Mouse (Mus musculus) R1 (cell line): ENCODE results near the gene Prepl.

ENCODE experiments used
- DNase-seq: peaks from one replicate; pipeline ENCODE4 v3.0.0-alpha.2; 2018; ENCODE audit warnings: low read depth, low spot score

The Prepl gene

DNA sequence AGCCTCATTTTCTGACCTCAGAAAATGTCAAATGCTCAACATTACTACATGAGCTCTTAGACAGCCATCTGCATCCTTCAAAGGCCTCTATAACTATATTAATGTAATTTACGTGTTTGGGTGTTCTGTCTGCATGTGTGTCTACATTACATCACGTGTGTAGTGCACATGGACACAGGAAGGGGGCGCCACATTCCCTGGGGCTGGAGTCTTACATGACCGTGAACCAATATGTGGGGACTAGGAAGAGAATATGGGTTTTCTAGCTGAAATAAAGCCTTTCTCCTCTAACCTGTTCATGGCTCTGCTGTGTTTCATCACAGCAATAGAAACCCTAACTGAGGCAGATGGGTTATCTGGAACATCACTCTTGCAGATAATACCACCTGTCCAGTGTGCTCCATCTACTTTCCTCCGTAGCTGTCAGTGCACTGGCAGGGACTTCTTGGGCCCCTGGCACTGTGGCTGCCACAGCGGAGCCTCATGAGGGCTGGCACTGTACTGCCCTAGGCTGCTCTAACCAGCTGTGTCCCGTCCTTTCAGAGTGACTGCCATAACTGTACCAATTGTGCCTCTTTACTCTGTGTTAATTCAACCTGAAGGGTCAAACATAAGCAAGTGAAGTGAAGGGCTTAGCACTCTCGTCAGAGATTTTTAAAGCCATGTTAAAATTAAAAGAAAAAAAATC, 18.8 kb downstream of the Prepl start:
- no peak for DNase-seq

DNA sequence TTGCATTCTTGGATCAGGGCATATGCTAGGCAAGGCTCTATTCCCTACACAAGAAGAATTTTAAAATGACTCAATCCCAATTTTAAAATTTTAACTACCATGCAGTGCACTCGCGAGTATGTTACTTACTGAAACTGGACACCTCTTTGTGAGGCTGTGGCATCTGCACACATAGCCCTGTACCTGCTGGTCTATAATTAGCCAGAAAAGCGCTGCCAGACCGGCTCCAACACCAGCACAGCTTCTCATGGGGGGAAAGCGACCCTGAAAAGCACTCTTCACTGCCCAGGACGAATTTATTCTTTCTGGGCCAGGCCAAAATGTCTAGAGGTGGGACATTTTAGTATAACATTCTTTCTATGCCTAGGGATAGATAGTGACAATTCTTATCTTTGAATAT, 19.4 kb downstream of the Prepl start:
- DNase-seq = no peak

DNA sequence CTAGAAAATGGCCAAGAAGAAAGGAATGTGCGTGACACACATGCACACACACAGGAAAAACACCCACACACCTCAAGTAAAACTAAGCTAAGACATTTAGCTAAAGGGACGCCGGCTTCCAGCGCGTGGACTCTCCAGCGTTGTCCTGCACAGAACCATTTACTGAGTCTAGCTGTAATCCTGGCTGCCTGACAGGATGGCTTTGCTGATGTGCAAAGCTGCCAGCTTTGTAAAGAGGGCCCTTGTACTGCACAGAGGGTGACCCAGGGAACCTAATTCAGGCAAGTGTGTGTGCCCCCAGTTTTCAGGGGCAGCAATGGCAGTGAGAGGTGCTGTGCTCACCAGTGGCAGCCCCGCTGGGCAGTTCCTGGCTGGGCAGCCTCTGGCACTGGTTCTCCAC, 22.7 kb downstream of the Prepl start:
- DNase-seq = no peak

DNA sequence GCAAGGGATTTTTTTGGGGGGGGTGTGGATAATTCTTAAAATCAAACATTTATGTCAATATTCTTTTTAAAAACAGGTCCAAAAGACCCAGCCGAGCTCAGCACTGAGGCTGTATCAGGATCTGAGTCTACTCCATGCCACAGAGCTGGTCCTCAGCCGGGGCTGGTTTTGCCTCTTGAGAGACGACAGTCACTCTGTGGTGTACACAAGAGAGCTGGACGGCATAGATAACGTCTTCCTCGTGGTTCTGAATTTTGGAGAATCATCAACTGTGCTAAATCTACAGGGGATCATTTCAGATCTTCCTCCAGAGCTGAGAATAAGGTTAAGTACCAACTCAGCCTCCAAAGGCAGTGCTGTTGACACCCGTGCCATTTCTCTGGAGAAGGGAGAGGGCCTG, 26.5 kb downstream of the Prepl start:
- no peak for DNase-seq

DNA sequence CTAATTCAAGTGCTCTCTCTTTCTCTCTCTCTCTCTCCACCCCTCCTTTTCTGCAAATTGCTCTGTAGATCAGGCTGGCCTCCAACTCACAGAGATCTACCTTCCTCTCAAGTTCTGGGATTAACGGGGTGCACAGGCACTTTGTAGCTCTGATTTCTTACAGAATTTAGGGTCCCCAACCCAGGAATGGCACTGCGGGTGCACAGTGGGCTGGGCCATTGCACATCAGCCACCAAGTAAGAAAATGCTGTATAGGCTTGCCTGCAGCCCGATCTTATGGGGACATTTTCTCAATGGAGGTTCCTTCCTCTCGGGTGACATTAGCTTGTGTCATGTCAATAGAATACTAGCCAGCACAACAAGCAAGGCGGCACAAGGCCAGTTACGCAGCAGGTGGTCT, 30.9 kb downstream of the Prepl start:
- no peak for DNase-seq

DNA sequence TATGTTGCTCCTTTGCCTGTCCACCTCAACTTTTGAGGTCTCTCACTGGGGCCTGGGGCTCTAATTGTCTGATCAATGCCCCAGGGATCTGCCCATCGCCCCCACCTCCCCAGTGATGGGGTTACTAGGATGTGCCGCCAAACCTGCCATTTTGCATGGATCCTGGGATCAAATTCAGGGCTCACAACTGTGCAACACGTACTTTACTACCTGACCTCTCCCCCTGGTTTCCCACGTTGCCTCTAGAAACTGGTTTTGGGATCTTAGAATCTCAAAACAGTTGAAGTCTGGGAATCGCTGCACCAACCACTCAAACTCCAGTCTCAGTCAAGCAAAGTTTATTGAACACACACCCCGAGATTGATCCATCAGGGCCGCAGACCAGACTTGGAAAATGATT, 31.8 kb downstream of the Prepl start:
- no peak for DNase-seq

DNA sequence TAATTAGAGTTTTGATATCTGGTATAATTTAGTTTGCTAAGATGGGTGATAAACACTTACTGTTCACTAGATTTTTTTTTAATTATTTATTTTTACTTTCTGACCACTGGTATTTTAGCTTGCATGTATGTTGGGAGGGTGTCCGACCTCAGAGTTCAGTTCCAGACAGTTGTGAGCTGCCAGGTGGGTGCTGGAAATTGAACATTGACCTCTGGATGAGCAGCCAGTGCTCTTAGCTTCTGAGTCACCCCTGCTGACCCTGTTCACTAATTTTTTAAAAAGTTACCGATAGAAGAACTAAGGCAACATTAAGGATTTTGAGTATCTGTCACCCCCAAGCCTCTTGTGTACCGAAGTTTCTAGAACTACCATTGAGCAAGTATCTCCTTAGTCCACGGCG, 41.7 kb downstream of the Prepl start:
- DNase-seq = no peak

DNA sequence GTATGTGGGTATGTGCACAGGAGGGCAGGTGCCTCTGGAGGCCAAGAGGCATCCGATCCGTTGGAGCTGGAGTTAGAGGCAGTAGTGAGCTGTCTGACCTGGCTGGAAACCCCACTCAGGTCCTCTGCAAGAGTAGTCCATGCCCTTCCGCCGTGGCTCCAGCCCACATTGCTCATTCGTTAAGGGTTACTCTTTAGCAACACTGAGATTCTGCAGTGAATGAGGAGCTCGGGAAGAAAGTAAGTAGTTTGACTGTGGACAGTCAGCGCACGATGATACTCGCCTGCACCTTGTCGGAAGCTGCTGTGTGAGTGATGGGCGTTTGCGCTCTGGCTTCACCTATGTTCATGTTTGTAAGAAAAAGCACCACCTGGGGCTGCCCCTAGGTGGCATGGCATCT, 44.9 kb downstream of the Prepl start:
- no peak for DNase-seq

DNA sequence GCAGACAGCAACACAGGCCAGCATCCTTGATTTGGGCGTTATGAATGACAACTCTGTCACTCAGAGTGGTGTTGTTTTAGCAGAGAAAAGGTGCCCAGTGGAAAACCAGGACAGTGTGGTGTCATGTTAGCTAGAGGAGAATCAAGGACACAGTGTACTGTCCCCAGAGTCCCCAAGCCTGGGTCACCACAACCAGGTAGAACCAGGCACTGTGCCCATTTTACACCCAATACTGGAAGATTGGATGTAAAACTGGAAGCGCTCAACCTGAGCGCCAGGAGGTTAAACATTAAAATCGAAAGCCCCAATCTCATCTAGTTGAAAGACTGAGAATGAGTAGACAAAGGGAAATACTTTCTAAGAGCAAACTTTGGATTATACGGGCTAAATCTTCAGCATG, 45.6 kb downstream of the Prepl start:
- DNase-seq = no peak

DNA sequence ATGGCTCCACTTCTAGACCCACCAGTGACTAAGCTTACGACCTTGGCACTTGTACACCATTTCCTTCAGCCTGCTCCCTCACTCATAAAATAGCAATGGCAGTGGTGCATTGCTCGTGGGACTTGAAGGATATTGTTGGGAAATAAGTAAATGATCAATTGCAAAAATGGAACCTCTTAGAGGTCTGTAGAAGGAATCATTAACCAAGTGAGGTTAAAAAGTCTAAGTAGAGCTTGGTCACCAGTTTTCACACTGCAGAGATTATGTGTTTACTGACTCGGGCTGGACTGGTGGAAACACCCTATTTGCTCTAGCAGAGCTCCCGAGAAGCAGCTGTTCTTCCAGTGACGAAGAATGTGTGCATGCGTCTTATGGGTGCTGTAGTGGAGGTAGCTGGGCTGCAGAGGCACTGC, 46.6 kb downstream of the Prepl start:
- DNase-seq = no peak

DNA sequence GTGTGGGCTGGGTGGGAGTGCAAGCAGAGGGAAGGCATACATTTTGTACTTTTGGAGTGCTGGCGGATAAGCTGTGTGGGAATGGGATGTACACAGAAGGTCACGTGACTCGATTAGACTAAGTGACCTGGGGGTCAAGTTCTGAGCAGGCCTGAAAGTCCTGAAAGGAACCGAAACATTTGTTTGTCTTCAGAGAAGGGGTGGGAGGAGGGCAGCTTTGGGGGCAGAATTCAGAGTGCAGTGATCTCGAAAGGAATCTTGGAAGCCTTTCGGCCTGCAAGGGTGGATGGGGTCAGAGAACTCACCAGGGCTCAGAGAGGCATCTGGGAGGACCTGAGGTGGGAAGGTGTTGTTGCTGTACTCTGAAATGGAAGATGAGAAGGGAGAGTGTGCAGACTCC, 47.6 kb downstream of the Prepl start:
- no peak for DNase-seq

DNA sequence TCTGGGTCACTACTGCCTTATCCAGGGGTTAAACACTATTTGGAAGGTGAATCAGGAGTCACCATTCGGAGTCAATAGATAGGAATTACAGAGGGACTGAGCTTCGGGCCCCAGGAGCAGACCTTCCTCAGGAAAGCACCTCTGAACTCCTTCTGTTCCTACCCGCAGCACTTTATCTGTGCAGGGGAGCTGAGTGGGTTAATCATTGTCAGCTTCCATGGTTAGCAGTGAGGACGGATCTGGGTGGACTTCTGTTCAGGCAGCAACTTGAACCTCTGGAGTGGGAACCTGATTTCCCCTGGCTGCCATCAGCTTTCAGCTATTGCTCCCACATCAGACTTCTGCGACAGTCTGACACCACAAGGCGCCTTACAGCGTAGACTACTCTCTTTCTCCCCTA, 49.1 kb downstream of the Prepl start:
- no peak for DNase-seq

DNA sequence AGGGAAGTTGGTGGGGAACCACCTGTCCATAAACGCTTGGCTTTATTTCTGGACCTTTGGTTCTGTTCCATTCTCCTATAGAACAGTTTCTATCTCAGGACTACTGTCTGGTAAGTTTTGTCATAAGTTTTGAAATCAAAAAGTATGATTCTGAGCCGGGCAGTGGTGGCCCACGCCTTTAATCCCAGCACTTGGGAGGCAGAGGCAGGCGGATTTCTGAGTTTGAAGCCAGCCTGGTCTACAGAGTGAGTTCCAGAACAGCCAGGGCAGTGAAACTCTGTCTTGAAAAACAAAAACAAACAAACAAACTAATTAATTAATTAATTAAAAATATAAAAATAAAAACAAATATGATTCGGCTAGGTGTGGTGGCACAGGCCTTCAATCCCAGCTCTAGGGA, 51.3 kb downstream of the Prepl start:
- no peak for DNase-seq

DNA sequence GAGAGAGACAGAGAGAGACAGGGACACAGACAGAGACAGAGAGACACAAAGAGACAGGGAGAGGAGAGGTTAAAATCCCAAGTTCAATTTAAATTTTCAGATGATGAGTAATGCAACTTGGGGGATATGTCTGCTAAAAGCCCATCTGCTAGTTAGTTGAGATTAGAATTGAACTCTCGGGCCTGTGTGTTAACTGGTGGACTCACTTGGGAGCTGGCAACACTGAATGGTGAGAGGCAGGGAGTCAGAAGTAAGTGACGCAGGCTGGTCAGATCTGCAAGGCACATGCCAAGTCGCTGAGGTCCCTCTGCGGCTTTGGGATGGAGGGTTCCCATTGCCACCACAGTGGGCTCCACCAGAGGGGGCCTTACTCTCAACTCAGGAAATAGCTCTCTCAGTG, 51.7 kb downstream of the Prepl start:
- no peak for DNase-seq

DNA sequence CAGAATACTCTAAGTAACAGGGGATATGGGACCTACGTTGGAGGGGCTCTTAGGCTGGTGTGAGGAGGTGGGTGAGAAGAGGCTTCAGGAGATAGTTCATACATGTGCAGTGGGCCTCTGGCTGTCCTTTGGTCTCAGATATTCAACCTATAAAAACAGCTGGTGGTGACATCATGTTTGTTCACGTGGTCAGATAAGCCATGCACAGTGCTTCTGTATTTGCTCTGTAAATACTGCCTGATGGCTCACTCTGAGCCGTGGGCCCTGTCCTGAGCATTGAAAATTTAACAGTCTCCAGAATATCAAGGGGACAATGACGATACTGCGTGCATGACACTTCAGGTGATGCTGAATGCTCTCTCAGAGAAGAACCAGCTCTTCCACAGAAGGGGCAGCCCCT, 52.2 kb downstream of the Prepl start:
- no peak for DNase-seq

DNA sequence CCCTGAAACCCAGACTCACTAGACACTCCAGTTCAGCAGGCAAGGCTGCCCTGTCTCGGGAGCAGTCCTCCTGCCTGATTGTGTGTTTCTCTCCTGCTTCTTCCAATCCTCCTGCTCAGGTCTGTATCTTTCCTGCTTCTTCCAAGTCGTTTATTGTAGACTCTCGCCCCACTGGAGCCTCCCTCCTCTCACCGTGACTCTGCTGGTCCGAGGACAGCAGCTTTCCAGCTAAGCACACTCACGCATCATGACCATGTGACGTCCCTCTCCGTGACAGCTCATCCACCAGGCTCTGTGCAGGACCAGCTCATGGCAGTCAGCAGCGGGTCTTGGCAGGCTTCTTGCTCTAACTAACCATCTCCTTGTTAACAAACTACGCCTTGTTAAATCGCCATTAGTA, 56.0 kb downstream of the Prepl start:
- DNase-seq = no peak

DNA sequence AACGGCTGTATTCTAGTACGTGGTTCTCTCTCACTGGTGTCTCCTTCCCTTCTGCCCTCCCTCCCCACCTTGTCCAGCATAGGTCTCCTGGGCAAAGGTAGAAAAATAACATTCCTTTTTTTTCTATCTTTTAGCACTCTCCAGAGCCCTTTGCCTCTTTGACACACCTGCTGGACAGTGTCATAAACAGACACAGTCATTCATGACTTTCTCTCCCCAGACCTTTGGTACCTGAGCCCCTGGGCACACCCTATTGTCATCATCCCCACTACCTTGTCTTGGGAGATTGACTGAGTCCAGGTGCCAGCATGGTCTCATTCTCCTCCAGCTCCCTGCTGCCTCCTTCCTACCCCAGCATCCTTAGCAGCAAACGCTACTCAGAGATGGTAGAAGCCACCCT, 57.0 kb downstream of the Prepl start:
- DNase-seq = no peak

DNA sequence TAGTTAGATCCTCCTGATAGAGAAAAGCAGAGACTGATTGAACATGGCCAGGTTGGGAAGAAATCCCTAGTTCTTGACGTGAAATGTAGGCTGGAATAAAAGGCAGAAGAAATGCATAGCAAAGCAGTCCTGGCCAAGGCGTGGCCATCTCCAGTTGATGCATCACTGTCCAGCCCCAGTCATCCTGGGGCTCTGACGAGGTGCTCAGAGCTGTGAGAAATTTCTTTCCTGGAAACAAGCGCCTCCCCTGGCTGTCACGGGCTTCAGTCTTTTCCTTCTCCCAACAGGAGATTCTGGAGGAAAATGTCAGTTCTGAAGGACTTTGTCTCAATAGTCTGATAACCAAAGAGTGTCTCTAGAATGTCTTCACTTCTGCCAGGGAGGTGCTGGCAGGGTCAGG, 59.4 kb downstream of the Prepl start:
- DNase-seq = no peak

DNA sequence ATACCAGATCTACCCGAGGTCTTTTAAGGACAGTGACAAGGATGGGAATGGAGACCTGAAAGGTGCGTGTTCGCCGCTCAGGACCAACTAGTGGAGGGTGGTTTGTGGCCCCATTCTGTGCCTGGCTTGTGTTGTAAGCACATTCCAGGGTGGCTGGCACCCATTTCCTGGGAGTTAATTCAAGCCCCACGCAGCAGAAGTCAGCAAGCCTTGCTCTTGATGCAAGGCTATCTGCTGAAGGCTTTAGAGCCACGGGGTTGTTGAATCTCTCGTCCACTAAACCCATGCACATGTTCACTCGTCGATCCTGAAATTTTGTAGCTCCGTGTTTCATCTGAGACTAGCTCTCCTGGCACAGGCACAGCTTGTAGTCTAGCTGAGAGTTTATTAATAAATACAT, 61.2 kb downstream of the Prepl start:
- DNase-seq = no peak

DNA sequence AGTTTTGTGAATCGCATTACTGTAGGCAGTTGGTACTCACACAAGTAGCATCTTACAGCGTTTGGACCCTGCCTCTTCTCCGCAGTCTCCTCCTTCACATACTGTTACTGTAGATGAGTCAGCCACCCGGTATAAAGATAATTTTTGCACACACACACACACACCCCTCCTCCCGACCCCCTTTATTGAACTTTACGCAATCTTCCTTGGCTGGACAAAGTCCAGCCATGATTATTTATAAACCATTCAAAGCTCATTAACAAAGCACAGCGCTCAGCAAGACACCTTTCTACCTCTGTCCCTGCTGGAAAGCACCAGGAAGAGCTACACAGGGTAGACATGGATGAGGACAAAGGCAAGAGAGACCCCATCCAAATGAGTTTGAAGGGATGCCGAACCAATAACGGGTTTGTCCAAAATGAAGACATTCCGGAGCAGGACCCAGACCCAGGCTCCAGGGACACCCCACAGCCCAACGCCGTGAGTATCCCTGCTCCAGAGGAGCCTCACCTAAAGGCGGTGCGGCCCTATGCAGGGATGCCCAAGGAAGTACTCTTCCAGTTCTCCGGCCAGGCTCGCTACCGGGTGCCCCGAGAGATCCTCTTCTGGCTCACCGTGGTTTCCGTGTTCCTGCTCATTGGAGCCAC, 61.8 kb downstream of the Prepl start, which contains the start of gene Slc3a1:
TSS of gene Slc3a1 (plus strand) at position 284 of the 647 bp plus-strand sequence.
- DNase-seq = no peak

DNA sequence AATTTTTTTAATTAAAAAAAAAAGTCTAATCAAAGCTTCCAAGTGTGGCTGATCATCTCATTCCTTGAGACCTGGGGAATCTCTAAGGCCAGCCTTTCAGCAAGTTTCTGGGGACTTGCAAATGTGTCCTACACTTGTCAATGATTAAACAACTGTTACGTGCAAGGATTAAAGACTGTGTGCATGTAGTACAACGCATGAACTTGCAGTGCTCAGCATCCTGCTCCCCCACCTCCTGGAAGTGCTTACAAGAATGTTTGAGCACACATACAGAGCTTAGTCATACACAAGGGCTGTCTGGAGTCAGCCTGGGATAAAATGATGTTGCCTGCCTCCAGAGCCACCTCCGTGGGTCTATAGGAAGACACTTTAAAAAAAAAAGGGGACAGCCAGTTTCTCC, 62.8 kb downstream of the Prepl start:
- DNase-seq = no peak

DNA sequence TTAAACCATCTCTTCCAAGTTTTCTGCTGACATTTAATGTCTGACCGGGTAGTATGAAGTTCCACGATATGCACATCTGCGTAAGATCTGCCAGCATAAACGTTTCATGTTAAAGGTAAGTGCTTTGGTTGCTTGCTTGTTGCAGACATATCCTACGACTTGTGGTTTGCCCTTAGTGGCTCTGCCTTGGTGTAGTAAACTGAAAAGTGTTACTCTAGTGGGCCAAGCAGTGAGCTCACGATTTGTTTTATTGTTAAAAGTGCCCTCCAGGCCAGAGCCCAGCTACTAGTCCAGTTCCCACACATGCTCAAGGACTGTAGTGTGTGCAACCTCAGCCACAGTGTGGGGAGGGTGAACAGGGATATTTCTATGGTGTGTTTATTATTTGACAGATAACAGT, 63.6 kb downstream of the Prepl start:
- DNase-seq = no peak

DNA sequence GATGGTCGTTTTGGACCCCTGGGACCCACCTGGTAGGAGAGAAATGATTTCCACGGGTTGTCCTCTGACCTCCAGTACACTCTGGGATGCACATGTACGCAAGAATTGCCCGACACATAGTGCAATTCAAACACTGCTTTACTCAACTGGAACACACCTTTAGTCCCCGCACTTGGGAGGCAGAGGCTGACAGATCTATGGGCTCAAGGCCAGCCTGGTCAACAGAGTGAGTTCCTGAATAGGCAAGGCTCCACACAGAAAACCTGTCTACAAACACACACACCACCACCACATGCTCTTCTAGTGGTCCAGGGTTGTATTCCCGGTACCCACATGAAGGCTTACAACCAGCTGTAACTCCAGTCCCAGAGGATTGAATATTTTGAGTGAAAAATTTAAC, 64.9 kb downstream of the Prepl start:
- DNase-seq = no peak

DNA sequence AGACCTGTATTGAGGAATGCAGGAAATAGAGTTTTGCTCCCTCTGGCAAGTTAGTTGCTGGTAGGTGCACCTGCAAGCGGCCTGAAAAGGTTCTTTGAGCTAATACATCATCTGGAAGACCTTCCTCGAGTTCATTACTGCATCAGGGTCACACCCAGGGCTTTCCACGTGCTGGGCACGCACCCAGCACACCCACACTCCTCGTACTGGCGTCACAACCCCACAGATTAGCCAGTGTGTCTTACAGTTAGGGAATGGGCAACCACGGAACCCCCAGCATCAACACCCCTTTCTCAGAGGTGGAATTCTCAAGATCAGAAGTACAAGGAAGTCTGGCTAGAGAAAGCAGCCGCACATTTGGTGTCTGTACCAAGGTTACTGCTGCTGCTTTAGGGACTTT, 65.8 kb downstream of the Prepl start:
- DNase-seq = no peak
